Mouse (Mus musculus) stomach, postnatal 0 days (tissue): ENCODE measurements around the gene Defb29.

ENCODE experiments used
- CTCF ChIP-seq: IDR thresholded peaks from 2 replicates; pipeline ENCODE4 v1.5.1; 2016; ENCODE audit warnings: antibody characterized with exemption, low read depth, mild to moderate bottlenecking, moderate library complexity
- EP300 ChIP-seq: optimal IDR thresholded peaks from 2 replicates; pipeline ENCODE3; 2016; ENCODE audit warnings: antibody characterized with exemption

DNA sequence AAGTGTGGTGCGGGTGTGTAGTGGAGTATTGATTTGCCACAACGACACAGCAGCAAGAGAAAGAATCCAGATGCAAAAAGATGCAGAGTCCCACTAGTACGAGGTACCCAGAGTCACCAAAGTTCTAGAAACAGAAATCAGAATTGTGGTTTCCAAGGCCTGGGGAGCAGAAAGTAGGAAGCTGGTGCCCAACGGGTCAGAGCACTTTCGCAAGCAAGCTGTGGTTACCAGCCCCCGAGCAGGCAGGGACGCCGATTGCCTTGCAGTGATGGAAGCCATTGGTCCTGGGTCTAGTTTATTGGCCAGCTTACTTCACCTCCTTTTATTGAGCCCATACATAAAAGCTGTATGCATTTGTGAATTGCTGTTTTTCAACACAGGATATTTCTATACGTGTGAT, 2.1 kb upstream of the Defb29 start:
- TF ChIP-seq CTCF (no peak), EP300 (no peak)
